Mouse (Mus musculus) liver, adult 2 months (tissue): Measurements from ENCODE around the gene Gtf2a2.

Source experiments
- CTCF ChIP-seq: fragments of 200-500 bp; IDR thresholded peaks from 2 replicates; pipeline ENCODE4 v1.5.1; 2011; ENCODE audit warnings: low read depth, low read length, control low read depth
- POLR2A ChIP-seq: fragments of 200-500 bp; IDR thresholded peaks from 2 replicates; pipeline ENCODE4 v1.6.1; 2011; ENCODE audit warnings: low read length, control low read depth; ENCODE audit not compliant: insufficient read depth; ENCODE audit errors: extremely low read depth

DNA sequence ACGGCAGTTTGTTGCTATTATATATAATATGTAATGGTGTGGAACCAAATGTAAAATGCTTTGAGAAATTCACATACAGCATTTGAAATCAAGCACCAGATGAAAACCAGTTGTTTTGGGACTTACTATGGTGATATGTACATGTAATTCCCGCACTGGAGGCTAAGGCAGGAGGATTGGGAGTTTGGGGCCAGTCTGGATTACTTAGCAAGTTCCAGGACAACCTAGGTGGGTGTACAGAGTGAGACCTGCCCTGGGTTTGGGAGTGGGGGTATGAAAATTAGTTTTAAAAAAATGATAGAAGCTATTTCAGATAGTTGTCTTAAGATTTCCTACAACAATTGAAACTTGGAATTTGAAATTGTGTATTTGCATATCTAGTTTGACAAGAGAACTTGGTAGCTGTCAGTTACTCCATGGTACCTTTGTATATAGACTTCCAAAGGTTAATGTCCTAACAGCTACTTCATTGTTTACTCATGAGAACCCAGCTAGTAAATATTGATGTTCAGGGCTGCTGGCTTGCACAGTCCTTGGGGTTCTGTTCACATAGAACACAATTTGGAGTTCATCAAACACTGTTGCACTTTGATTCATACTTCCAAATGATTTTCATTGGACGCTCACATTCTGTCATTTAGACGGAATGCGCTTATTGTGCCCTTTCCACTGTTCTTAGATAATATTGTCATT, 1.4 kb upstream of the Gtf2a2 start:
- TF ChIP-seq CTCF (no peak), POLR2A (no peak)
